Mouse (Mus musculus): ENCODE results near the gene Klf12. TPM values are rescaled to one million over a fixed set of nuclear protein-coding genes. Genes with fewer than 3 reads are reported as not detected.
A peak's percentile ranks its signal among the peaks of the same experiment; 100 is the strongest.

Klf12 gene
- polyA plus RNA-seq, 1 experiment from 2014 or later: 39.2 TPM

DNA sequence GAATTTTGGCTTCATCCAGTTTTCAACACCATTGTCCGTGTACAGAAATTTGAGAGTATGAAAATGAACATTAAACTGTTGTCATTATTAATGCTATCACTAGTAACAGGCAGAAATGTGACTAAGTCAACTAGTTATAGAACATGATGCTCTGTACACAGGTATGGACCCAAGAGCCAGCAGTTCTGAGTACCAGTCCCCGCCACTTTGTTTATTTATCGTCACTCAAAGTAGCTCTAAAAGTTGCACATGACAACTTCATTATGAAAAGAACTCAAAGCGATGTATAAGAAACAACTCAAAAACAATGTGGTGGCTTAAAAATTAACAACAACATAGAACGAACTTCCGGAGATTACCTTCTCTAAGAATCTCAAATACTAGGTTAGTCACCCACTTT, 56.8 kb downstream of the Klf12 start:
- H3K4me1 ChIP-seq: no peaks in the 10 kb centered on the region
- H3K9ac ChIP-seq: no peak overlapping the region
- no peak overlapping the region for H3K4me3 ChIP-seq
- H3K27me3 ChIP-seq (replicated peaks): no peaks in the 10 kb centered on the region
- H3K36me3 ChIP-seq: no peaks in the 10 kb centered on the region
- WGBS: 97% methylated on average over 6 of the region's 6 CpGs
- no peak for ATAC-seq (ENCODE audit: low FRiP score, low read depth)
- H3K9me3 ChIP-seq: no peaks in the 10 kb centered on the region
- no peak overlapping the region for H3K4me2 ChIP-seq (replicated peaks)
- no peak overlapping the region for H3K27ac ChIP-seq

DNA sequence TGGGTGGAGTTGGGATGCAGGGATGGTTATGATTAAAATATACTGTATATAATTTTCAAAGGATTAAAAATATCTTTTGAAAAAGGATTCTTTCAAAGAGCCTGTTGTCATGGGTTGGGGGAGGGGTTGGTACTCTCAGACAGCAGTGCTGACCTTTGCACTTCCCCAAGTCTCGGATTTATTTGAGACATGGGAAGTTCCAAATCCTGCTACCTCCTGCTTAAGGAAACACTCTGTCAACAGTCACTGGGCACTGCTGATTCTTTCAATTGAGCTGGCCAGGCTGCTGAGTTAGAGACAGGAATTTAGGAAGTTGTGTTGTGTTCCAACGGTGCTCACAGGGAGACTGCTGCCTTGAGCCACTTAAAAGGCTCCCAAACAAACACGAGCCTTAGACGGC, 60.3 kb downstream of the Klf12 start:
- no peak overlapping the region for H3K4me2 ChIP-seq (replicated peaks)
- WGBS: 65% methylated on average over 4 of the region's 4 CpGs
- H3K36me3 ChIP-seq: peaks cover under 1% of the 10 kb centered on the region; the same call in 1 of the 2 replicates
- H3K27ac ChIP-seq: no peak overlapping the region
- no peaks in the 10 kb centered on the region for H3K4me1 ChIP-seq
- no peak overlapping the region for H3K4me3 ChIP-seq
- H3K9ac ChIP-seq: no peak overlapping the region
- no peaks in the 10 kb centered on the region for H3K27me3 ChIP-seq (replicated peaks)
- H3K9me3 ChIP-seq: no peaks in the 10 kb centered on the region
- no peak for ATAC-seq (ENCODE audit: low FRiP score, low read depth)

DNA sequence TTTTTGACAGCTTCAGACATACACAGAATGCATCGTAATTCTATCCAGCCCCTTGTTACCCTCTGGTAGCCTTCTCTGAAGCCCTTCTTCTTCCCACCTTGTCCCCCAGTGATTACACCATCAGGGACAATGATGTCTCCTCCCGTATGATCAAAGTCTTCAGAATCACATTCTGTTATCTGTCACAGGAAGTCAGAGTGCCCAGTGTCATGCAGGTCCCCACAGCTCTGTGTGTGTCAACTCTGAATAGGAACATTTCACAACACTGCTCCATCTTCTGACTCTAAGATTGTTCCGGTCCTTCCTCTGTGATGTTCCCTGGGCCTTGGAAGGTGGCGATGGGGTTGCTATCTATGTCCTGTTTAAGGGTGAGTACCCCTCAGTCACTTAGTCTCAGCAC, 62.2 kb downstream of the Klf12 start:
- Histone ChIP-seq H3K27ac (no peak overlapping the region), H3K36me3 (peaks cover 5% of the 10 kb centered on the region; the same call in 1 of the 2 replicates), H3K27me3 (replicated peaks) (no peaks in the 10 kb centered on the region), H3K4me3 (no peak overlapping the region), H3K4me1 (no peaks in the 10 kb centered on the region), H3K9me3 (no peaks in the 10 kb centered on the region), H3K4me2 (replicated peaks) (no peak overlapping the region), H3K9ac (no peak overlapping the region)
- WGBS: 88% methylated on average over 4 of the region's 4 CpGs
- no peak for ATAC-seq (ENCODE audit: low FRiP score, low read depth)

DNA sequence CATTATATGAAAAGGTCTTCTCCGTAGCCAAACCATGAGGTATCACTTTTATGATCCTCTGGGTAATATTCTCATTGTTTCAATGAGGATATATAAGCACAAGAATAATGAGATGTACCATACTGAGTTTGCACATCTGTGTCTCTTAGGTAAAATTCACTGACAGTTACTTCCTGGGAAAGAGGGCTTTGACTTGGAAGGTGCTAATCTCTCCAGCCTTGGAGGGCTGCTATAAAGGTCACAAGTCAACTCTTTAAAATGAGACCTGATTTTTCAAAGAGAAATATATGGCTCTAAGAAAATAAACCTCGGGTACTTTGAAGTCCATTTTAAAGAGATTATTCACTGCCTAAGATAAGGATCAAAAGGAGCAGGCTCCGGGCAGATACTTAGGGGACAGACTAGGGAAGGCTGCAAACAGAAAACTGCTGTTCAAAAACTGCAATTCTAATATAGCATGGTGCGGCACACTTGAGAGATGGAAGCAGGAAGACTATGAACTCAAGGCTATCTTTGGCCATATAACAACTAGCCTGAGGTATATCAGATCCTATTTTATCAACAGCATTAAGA, 69.2 kb downstream of the Klf12 start:
- no peak overlapping the region for H3K4me3 ChIP-seq
- no peaks in the 10 kb centered on the region for H3K27me3 ChIP-seq (replicated peaks)
- WGBS: 51% methylated on average over 4 of the region's 4 CpGs
- no peak overlapping the region for H3K9ac ChIP-seq
- H3K4me1 ChIP-seq: peaks cover 7% of the 10 kb centered on the region; the same call in 1 of the 2 replicates
- H3K36me3 ChIP-seq: peaks cover 5% of the 10 kb centered on the region; the same call in 1 of the 2 replicates
- no peak overlapping the region for H3K27ac ChIP-seq
- no peak overlapping the region for H3K4me2 ChIP-seq (replicated peaks)
- ATAC-seq (ENCODE audit: low FRiP score, low read depth): no peak
- no peaks in the 10 kb centered on the region for H3K9me3 ChIP-seq

DNA sequence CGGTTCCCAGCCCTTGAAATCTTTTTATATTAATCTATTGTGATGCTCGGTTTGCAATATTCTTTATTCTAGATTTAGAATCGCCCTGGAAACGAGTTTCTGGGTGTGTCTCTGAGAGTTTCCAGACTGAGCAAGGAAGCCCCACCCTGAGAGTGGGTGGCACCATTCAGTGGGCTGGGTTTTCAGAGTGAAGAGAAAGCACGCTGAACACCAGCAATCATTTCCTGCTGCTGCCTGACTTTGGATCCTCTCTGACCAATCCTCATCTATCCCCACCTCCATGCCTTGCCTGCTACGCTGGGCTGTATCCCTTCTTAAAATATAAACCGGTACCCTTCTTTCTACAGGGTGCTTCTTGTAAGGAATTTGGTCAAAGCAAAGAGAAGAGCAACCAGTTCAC, 71.4 kb downstream of the Klf12 start:
- no peak for ATAC-seq (ENCODE audit: low FRiP score, low read depth)
- H3K4me2 ChIP-seq (replicated peaks): no peak overlapping the region
- H3K9me3 ChIP-seq: no peaks in the 10 kb centered on the region
- no peak overlapping the region for H3K27ac ChIP-seq
- WGBS: 81% methylated on average over 7 of the region's 7 CpGs
- H3K36me3 ChIP-seq: no peaks in the 10 kb centered on the region
- no peak overlapping the region for H3K9ac ChIP-seq
- no peaks in the 10 kb centered on the region for H3K27me3 ChIP-seq (replicated peaks)
- H3K4me3 ChIP-seq: no peak overlapping the region
- H3K4me1 ChIP-seq: peaks cover 11% of the 10 kb centered on the region; the same call in 1 of the 2 replicates

DNA sequence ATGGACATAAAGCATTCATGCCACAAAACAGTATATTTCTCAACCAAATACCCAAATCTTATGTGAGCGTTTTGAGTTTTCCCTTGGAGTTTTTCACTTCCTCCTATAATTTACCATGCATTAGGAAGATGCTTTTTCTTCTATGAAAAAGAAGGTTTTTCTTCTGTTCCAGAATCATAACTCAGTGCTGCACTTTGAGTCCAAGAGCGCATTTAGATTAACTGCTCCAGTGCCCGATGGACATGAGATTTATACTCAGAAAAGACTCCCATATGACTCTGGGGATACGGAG, 72.7 kb downstream of the Klf12 start:
- H3K4me2 ChIP-seq (replicated peaks): no peak overlapping the region
- H3K4me1 ChIP-seq: peaks cover 11% of the 10 kb centered on the region; the same call in 1 of the 2 replicates
- no peaks in the 10 kb centered on the region for H3K27me3 ChIP-seq (replicated peaks)
- no peak overlapping the region for H3K27ac ChIP-seq
- no peak for ATAC-seq (ENCODE audit: low FRiP score, low read depth)
- H3K9me3 ChIP-seq: no peaks in the 10 kb centered on the region
- no peaks in the 10 kb centered on the region for H3K36me3 ChIP-seq
- H3K4me3 ChIP-seq: no peak overlapping the region
- no peak overlapping the region for H3K9ac ChIP-seq
- WGBS: 74% methylated on average over 4 of the region's 4 CpGs

DNA sequence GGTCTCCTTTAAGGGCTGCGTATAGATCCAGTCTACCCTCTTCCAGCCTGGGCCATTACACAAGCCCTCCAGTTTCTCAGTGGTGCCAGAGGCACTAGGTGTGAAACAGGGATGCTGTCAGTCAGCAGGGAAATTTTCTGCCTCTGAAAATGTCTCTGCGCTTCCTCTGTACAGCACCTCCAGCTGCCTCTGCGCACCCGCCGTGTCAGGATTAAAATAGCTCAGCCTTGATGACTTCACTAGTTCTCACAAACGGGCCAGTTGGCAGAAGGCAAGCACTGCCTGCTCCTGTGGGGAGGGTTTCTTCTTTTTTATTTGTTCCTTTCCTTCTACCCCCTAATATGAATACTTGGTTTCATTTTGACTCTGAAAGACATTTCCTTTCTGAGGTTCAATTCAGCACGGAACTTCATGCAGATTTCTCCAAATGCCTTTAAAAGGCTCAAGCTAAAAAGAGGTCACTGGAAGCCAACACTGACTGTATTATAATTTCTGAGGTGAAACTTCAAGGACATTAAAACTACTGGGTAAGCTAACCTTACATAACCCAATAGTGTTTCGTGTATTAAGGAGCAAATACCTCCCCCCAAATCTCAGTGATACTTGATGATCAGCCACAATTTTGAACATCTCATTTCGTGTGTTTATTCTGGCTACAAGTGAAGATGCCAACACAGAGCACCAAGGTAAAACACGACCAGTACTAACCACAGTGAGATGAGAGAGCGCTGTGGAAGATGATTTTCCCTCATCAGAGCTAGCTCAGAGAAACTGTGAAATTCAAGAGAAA, 73.2 kb downstream of the Klf12 start:
- Histone ChIP-seq H3K27ac (no peak overlapping the region), H3K9me3 (no peaks in the 10 kb centered on the region), H3K27me3 (replicated peaks) (no peaks in the 10 kb centered on the region), H3K4me2 (replicated peaks) (no peak overlapping the region), H3K36me3 (no peaks in the 10 kb centered on the region), H3K4me1 (peaks cover 11% of the 10 kb centered on the region; the same call in 1 of the 2 replicates), H3K4me3 (no peak overlapping the region), H3K9ac (no peak overlapping the region)
- 75% methylated on average over 11 of the region's 11 CpGs for WGBS
- ATAC-seq (ENCODE audit: low FRiP score, low read depth): no peak

DNA sequence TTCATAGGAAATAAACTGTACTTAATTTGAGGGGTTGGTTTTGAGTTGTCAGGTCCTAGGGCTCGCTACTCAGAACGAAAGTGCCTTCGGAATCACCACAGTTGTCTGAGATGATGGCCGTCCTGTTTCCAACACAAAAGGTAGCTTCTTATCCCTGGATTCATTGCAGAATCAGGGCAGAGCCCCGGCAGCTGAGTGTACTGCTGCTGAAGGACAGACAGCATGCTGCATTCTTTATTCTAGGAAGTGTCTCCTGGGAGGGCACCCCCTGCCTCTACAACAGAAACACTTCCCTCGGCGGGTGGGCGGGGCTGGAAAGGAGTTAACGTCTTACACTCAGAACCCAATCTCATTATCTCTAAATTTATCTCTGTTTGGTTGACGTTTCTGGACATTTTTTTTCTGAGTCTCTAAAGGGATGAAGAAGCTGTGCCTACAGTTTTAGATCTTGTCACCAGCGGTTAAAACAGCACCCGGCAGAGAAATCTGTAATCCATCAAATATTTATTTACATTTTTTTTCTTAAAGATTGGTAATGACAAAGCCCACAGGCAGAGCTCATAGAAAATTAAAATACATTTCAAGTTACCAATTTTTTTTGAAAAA, 74.6 kb downstream of the Klf12 start:
- Histone ChIP-seq H3K27ac (no peak overlapping the region), H3K4me2 (replicated peaks) (0 out of 2 replicates have a peak overlapping the region, but pooled peaks have one; percentile 22), H3K36me3 (no peaks in the 10 kb centered on the region), H3K9me3 (no peaks in the 10 kb centered on the region), H3K27me3 (replicated peaks) (no peaks in the 10 kb centered on the region), H3K9ac (no peak overlapping the region), H3K4me1 (peaks cover 11% of the 10 kb centered on the region; the same call in 1 of the 2 replicates), H3K4me3 (no peak overlapping the region)
- no peak for ATAC-seq (ENCODE audit: low FRiP score, low read depth)
- 29% methylated on average over 12 of the region's 12 CpGs for WGBS

DNA sequence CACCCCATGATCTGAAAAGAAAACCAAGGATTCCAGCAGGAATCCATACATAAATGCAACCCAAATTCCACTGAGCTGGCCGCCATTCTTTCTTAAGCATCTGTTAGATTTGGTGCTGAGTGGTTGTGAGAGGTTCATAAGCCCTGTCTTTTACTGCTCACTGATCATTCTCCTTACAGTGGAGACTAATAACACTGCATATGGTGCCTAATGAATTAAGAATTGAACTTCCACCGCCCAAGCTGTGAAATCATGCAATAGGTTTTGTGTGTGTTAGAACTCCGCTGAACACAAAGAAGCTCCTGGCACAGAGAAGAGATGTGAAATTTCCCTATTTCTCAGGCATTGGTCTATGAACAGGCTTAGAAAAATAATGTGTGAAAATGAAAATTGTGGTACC, 77.4 kb downstream of the Klf12 start:
- no peak overlapping the region for H3K4me3 ChIP-seq
- no peaks in the 10 kb centered on the region for H3K36me3 ChIP-seq
- no peak overlapping the region for H3K4me2 ChIP-seq (replicated peaks)
- no peaks in the 10 kb centered on the region for H3K27me3 ChIP-seq (replicated peaks)
- no peaks in the 10 kb centered on the region for H3K9me3 ChIP-seq
- H3K27ac ChIP-seq: no peak overlapping the region
- H3K9ac ChIP-seq: no peak overlapping the region
- no peak for ATAC-seq (ENCODE audit: low FRiP score, low read depth)
- WGBS: 89% methylated on average over 3 of the region's 3 CpGs
- H3K4me1 ChIP-seq: peaks cover 11% of the 10 kb centered on the region; the same call in 1 of the 2 replicates

DNA sequence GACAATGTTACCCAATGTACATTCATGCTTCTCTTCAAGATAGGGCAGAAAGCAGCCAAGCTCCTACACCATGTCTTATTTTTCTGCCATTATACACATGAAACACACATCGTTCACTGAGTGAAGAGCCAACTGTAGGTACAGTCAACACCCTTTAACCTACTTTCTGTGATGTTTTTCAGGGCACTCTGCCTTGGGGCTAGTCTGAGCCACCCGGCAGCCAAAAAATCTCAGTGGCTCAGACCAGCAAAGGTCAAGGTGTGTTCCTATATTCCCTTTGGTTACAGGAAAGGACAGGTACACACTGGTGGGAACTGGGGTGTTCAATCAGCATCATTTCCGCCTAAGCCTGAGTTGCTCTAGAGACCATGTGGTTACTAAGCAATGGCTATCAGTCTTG, 78.3 kb downstream of the Klf12 start:
- H3K9ac ChIP-seq: no peak overlapping the region
- no peaks in the 10 kb centered on the region for H3K36me3 ChIP-seq
- 92% methylated on average over 3 of the region's 3 CpGs for WGBS
- peaks cover 11% of the 10 kb centered on the region; the same call in 1 of the 2 replicates for H3K4me1 ChIP-seq
- ATAC-seq (ENCODE audit: low FRiP score, low read depth): no peak
- no peak overlapping the region for H3K4me3 ChIP-seq
- H3K27me3 ChIP-seq (replicated peaks): no peaks in the 10 kb centered on the region
- H3K4me2 ChIP-seq (replicated peaks): no peak overlapping the region
- no peaks in the 10 kb centered on the region for H3K9me3 ChIP-seq
- H3K27ac ChIP-seq: no peak overlapping the region

DNA sequence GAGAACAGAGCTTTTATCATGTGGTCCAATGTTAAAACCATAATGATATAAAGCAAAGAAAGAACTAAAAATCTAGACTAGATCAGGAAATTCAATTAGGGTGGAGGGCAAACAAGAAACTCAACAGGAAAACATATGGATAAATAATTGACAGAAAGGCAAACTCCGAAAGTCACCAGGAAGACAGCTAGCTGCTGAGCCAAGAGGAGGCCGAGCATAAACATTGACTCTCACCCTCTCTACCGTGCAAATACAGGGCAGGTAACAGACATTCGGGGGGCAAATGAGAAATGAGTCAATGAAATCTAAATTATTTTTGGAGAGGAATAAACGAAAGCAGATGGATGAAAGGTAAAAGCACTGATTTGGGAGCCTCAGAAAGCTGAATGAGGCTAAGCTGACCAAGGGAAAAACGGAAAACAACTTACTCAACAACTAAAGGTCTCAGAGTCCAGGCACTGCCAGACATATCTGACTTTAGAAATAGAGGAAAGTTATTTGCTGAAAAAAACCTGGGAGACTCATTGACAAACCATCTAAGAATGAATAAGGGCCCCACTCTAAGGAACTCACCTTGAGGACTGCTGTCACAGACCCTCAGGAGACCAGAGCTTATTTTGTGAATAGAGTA, 84.3 kb downstream of the Klf12 start:
- Histone ChIP-seq H3K4me2 (replicated peaks) (no peak overlapping the region), H3K9ac (no peak overlapping the region), H3K4me1 (no peaks in the 10 kb centered on the region), H3K36me3 (no peaks in the 10 kb centered on the region; the same call in 1 of the 2 replicates), H3K9me3 (no peaks in the 10 kb centered on the region), H3K27me3 (replicated peaks) (no peaks in the 10 kb centered on the region), H3K27ac (no peak overlapping the region), H3K4me3 (no peak overlapping the region)
- WGBS: 86% methylated on average over 6 of the region's 6 CpGs
- no peak for ATAC-seq (ENCODE audit: low FRiP score, low read depth)

DNA sequence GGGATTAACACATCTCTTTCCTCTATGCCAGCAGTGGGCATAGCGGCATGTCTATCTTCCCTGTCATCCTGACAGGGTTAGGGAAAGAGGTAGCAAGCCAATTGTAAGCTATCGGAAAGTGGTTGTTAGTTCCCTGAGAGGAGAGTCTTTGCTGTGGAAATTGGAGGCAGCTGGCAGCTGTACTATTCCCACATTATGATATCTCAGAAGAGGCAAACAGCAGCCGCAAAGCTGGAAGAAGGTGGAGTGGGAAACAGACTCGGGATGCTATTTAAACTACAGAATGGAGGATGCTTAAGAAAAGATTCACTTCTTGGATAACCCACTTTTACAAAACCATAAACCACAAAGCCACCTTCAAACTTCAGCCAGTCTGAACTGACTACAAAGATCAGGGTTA, 85.8 kb downstream of the Klf12 start:
- H3K9ac ChIP-seq: no peak overlapping the region
- 96% methylated on average over 4 of the region's 4 CpGs for WGBS
- H3K4me1 ChIP-seq: no peaks in the 10 kb centered on the region
- no peaks in the 10 kb centered on the region for H3K27me3 ChIP-seq (replicated peaks)
- no peaks in the 10 kb centered on the region for H3K9me3 ChIP-seq
- no peak overlapping the region for H3K4me3 ChIP-seq
- no peak overlapping the region for H3K27ac ChIP-seq
- no peak overlapping the region for H3K4me2 ChIP-seq (replicated peaks)
- no peak for ATAC-seq (ENCODE audit: low FRiP score, low read depth)
- no peaks in the 10 kb centered on the region; the same call in 1 of the 2 replicates for H3K36me3 ChIP-seq
